Mouse (Mus musculus) testis, adult 2 months (tissue): ENCODE results near the gene Pdzk1ip1.

ENCODE experiments used
- CTCF ChIP-seq: fragments of 200-500 bp; IDR thresholded peaks from 2 replicates; pipeline ENCODE4 v1.5.1; 2012; ENCODE audit warnings: low read depth, mild to moderate bottlenecking, inconsistent platforms, low read length, moderate library complexity; ENCODE audit not compliant: control insufficient read depth, insufficient read depth, insufficient replicate concordance
- POLR2A ChIP-seq: fragments of 200-500 bp; IDR thresholded peaks from 2 replicates; pipeline ENCODE4 v1.6.1; 2012; ENCODE audit warnings: low read depth, mild to moderate bottlenecking, inconsistent platforms, low read length, moderate library complexity; ENCODE audit not compliant: control insufficient read depth

- no peak for TF ChIP-seq CTCF
- no peak for TF ChIP-seq POLR2A
Measured at GRCm38 (mm10) chr4:115071668-115072067, 16.8 kb upstream of the Pdzk1ip1 start.
